Mouse (Mus musculus) stomach, postnatal 0 days (tissue): ENCODE results near the gene Tmem198. TPM values are rescaled to one million over a fixed set of nuclear protein-coding genes. Genes with fewer than 3 reads are reported as not detected.

Experiments
- ATAC-seq: fragments of 200-750 bp; cut with Nextera tagmentation; 2 replicates; pipeline ENCODE4 v1.8.0; 2017; ENCODE audit not compliant: low FRiP score, low TSS enrichment
- DNase-seq: peaks from one replicate; pipeline ENCODE4 v3.0.0-alpha.2; 2016; ENCODE audit warnings: low spot score
- H3K27ac ChIP-seq: fragments of 300-500 bp; sonication (generic); replicated peaks from 2 replicates; pipeline ENCODE4 v1.5.1; 2014; ENCODE audit warnings: mild to moderate bottlenecking, control low read depth
- H3K27me3 ChIP-seq: fragments of 300-500 bp; sonication (generic); 2 replicates; pipeline ENCODE4 v1.6.1; 2014; ENCODE audit warnings: low read length; ENCODE audit not compliant: control insufficient read depth, insufficient read depth
- H3K36me3 ChIP-seq: fragments of 300-500 bp; sonication (generic); 2 replicates; pipeline ENCODE4 v1.6.1; 2014; ENCODE audit warnings: low read length, mixed read lengths; ENCODE audit not compliant: control insufficient read depth, insufficient read depth
- H3K4me1 ChIP-seq: fragments of 300-500 bp; sonication (generic); replicated peaks from 2 replicates; pipeline ENCODE4 v1.6.1; 2014; ENCODE audit warnings: antibody characterized with exemption; ENCODE audit not compliant: control insufficient read depth, insufficient read depth
- H3K4me2 ChIP-seq: fragments of 300-500 bp; sonication (generic); replicated peaks from 2 replicates; pipeline ENCODE4 v1.6.1; 2014; ENCODE audit warnings: low read depth, mild to moderate bottlenecking, control low read depth, moderate library complexity
- H3K4me3 ChIP-seq: fragments of 300-500 bp; sonication (generic); 2 replicates; pipeline ENCODE4 v1.5.1; 2014; ENCODE audit warnings: low read depth, low read length, control low read depth
- H3K9ac ChIP-seq: fragments of 300-500 bp; sonication (generic); 2 replicates; pipeline ENCODE4 v1.6.1; 2014; ENCODE audit warnings: mild to moderate bottlenecking, low read length, control low read depth, mixed read lengths
- H3K9me3 ChIP-seq: fragments of 300-500 bp; sonication (generic); 2 replicates; pipeline ENCODE4 v1.6.1; 2016; ENCODE audit warnings: low read length; ENCODE audit not compliant: control insufficient read depth
- CTCF ChIP-seq: IDR thresholded peaks from 2 replicates; pipeline ENCODE4 v1.5.1; 2016; ENCODE audit warnings: antibody characterized with exemption, low read depth, mild to moderate bottlenecking, moderate library complexity
- EP300 ChIP-seq: optimal IDR thresholded peaks from 2 replicates; pipeline ENCODE3; 2016; ENCODE audit warnings: antibody characterized with exemption
- WGBS: fragments of 180-500 bp; shearing (Covaris S2); extraction: QIAGEN DNeasy Blood & Tissue Kit; methylation state at CpG from one replicate; pipeline ENCODE4 v1.1.7; 2014; 5-methylcytosine and 5-hydroxymethylcytosine counted together
- polyA plus RNA-seq: library from polyadenylated mRNA; unstranded; fragments of >200 nt; fragmentation: Nextera tagmentation; extraction: Ambion mirVana; gene quantifications from 2 replicates; pipeline ENCODE4 v1.2.1, GENCODE M21; 2015

Gene Tmem198
- 1.4 and 1.7 TPM in 2 replicates for polyA plus RNA-seq

DNA sequence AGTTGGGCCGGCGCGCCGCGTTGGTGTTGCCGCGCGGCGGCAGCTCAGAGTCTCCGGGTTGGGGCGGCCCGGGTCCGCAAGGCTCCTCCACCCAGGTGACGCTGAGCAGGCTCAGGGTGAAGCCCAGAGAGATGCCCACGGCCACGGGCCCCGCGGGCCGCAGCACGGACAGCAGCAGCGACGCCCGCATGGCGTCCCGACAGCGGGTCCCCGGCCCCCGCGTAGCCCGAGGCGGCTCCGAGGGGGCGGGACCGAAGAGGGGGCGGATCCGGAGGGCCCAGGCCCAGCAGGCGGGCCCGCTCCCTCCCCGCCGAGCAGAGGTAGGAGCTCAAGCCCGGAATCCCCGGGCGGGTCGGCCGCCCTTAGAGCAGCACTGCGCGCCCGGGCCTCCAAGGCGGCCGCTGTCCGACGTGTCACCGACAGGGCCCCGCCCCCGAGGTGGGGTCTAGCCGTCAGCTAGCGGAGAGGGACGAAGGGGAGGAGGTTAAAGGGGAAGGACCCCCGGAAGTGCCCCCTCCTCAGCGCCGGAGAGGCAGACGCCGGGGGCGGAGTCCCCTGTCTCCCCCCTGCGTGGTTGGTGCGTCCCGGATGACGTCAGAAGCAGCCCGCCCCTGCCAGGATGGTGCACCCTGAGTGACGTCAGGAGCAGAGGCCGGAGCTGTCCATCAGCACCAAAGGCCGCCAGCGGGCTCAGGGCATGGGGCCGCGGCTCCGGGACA, at the start of gene Tmem198, which contains the start of gene Chpf:
TSS of gene Tmem198 (plus strand) at position 617 of the 719 bp plus-strand sequence.
TSS of gene Chpf (minus strand) at position 392 of the 719 bp plus-strand sequence.
- Histone ChIP-seq H3K27me3 (peaks cover 2% of the 10 kb centered on the region; the same call in 1 of the 2 replicates), H3K4me2 (peak within 1 kb of the TSS; percentile 86), H3K9ac (peak within 1 kb of the TSS; percentile 75), H3K9me3 (no peaks in the 10 kb centered on the region), H3K4me3 (peak within 1 kb of the TSS; percentile 71), H3K36me3 (0 out of 2 replicates have a peak, but pooled peaks cover 6% of the 10 kb centered on the region), H3K4me1 (0 out of 2 replicates have a peak, but pooled peaks cover 2% of the 10 kb centered on the region), H3K27ac (peak within 1 kb of the TSS; percentile 78)
- WGBS, result under 1% methylated on average over 61 of the region's 76 CpGs
- peak; percentile 89 for ATAC-seq
- TF ChIP-seq EP300, result peak; percentile 64
- peak; percentile 20; the same call in 1 of the 2 replicates for TF ChIP-seq CTCF
- DNase-seq, result peak; percentile 96

DNA sequence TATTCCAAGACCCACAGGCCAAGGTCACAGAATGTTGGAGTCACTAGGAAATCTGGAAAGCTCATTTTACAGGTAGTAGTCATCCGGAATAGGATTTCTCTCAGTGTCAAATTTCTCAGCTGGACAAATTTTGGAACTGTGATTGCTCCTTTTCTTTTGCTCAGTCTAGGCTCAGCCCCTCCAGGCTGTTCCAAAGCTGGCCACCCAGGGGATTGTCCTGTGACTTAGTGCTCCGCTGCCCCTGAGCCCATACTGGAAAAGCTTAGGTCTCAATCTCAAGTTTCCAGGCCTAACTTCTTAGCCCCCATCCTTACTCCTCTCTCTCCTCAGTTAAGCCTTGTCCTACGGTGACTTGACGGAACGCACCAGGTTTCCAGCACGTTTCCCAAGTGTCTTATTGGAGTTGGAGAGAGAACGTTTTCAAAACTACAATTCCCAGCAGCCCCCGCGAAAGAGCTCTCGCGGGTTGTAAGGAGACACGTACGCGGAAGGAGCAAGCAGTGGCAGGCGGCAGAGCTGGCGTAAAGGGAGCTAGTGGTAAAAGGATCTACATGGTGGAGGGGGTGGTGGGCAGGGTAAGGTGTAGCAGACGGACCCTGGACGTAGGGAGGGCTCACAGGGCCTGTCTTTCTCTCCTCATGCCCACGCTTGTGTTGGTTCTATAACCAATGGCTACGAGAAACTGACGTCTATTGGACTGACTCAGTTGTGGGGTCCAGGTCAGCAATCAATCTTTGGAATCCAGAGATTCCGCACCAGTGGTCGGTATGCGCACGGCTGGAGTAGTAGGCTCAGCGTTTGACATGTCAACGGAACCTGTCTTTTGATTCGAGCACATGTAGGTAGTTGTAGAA, 43.6 kb upstream of the Tmem198 start, which contains the start of gene Gmppa:
TSS of gene Gmppa (plus strand) at position 456 of the 854 bp plus-strand sequence.
- 5% methylated on average over 28 of the region's 28 CpGs for WGBS
- H3K4me3 ChIP-seq, result peak within 1 kb of the TSS; percentile 67
- peak; percentile 87 for DNase-seq
- peak within 1 kb of the TSS; percentile 79 for H3K27ac ChIP-seq
- no peaks in the 10 kb centered on the region for H3K36me3 ChIP-seq
- H3K27me3 ChIP-seq, result no peaks in the 10 kb centered on the region
- peak; percentile 87 for ATAC-seq
- peaks cover 5% of the 10 kb centered on the region; the same call in 1 of the 2 replicates for H3K4me1 ChIP-seq
- no peaks in the 10 kb centered on the region for H3K9me3 ChIP-seq
- peak within 1 kb of the TSS; percentile 75 for H3K9ac ChIP-seq
- TF ChIP-seq EP300, result no peak
- TF ChIP-seq CTCF, result no peak
- H3K4me2 ChIP-seq, result peak within 1 kb of the TSS; percentile 73

DNA sequence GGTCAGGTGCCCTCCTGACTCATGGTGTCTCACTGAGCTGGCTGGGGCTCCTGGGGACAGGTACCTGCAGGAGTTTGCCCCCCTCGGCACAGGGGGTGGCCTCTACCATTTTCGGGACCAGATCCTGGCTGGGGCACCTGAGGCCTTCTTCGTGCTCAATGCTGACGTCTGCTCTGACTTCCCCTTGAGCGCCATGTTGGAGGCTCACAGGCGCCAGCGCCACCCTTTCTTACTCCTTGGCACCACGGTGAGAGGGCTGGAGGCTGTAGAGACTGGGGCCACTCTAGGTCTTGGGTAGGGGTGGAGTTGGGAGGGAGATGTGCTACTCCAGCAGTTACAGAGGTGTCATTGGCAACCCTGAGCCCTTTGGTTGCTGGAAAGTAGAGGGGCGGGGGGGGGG, 40.5 kb upstream of the Tmem198 start:
- H3K36me3 ChIP-seq, result peaks cover 13% of the 10 kb centered on the region
- no peak overlapping the region for H3K4me2 ChIP-seq
- no peak overlapping the region for H3K9ac ChIP-seq
- TF ChIP-seq EP300, result no peak
- no peak for TF ChIP-seq CTCF
- no peak overlapping the region for H3K4me3 ChIP-seq
- no peak overlapping the region for H3K27ac ChIP-seq
- no peaks in the 10 kb centered on the region for H3K9me3 ChIP-seq
- H3K27me3 ChIP-seq, result no peaks in the 10 kb centered on the region
- H3K4me1 ChIP-seq, result peaks cover 5% of the 10 kb centered on the region; the same call in 1 of the 2 replicates
- DNase-seq (no peak), ATAC-seq (no peak)
- WGBS, result 87% methylated on average over 8 of the region's 9 CpGs

DNA sequence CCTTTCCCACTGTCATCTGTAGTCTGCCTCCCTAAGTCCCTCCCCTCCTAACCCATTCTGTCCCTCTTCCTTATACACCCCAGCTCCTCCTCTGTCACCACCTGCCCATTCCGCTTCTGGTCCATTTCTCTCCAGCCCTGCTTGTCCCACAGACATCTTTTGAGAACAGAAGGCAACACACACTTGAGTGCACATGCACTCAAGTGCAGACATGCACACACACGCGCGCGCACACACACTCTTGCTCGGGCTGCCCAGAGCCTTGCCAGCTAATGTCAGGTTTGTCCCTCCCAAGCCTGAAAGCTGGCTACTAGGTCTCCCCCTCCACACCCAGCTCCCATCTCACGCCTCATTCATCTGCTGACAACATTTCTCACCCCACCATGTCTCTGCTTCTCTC, 38.7 kb upstream of the Tmem198 start:
- peaks cover 5% of the 10 kb centered on the region; the same call in 1 of the 2 replicates for H3K4me1 ChIP-seq
- DNase-seq (no peak), ATAC-seq (no peak)
- 89% methylated on average over 7 of the region's 7 CpGs for WGBS
- no peaks in the 10 kb centered on the region for H3K27me3 ChIP-seq
- TF ChIP-seq EP300 (no peak), CTCF (no peak)
- H3K27ac ChIP-seq, result no peak overlapping the region
- no peak overlapping the region for H3K4me2 ChIP-seq
- H3K36me3 ChIP-seq, result peaks cover 13% of the 10 kb centered on the region
- no peak overlapping the region for H3K9ac ChIP-seq
- H3K9me3 ChIP-seq, result no peaks in the 10 kb centered on the region
- no peak overlapping the region for H3K4me3 ChIP-seq

DNA sequence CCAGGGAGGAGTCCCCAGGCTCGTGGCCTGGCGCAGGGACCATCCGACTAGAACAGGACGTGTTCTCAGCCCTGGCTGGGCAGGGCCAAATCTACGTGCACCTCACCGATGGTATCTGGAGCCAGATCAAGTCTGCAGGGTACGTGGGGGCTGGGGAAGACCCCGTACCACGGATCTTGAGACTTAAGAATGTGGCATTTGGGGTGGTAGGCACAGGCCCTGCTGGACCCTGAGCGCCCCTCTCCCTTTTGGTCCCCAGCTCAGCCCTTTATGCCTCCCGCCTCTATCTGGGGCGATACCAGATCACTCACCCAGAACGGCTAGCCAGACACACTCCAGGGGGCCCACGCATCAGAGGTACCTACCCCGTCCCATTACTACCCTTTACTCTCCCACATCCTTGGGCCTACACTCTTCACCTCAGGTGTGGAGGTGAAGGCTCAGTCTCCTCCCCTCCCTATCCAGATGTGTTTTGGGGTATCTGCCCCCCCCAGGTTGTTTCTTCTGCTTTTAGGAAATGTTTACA, 37.8 kb upstream of the Tmem198 start:
- Histone ChIP-seq H3K36me3 (peaks cover 13% of the 10 kb centered on the region), H3K4me3 (no peak overlapping the region), H3K9ac (no peak overlapping the region), H3K4me2 (no peak overlapping the region), H3K9me3 (no peaks in the 10 kb centered on the region), H3K4me1 (peaks cover 4% of the 10 kb centered on the region; the same call in 1 of the 2 replicates), H3K27ac (no peak overlapping the region), H3K27me3 (no peaks in the 10 kb centered on the region)
- ATAC-seq (no peak), DNase-seq (no peak)
- no peak for TF ChIP-seq EP300
- no peak for TF ChIP-seq CTCF
- 92% methylated on average over 15 of the region's 15 CpGs for WGBS
